Mouse (Mus musculus) small intestine, adult 2 months (tissue): ENCODE measurements at regions not wholly inside any gene's neighbourhood (a gene's known extent, or its start where the extent isn't known, plus 50 kb on each side); places are given as distances from the start of the nearest gene placed in this dataset.

Experiments
- CTCF ChIP-seq: fragments of 200-500 bp; IDR thresholded peaks from 2 replicates; pipeline ENCODE4 v1.5.1; 2012; ENCODE audit warnings: low read depth, mild to moderate bottlenecking, control low read depth, inconsistent platforms, low read length, moderate library complexity, mixed read lengths; ENCODE audit not compliant: insufficient replicate concordance, insufficient read length; ENCODE audit errors: extremely low read depth
- POLR2A ChIP-seq: fragments of 200-500 bp; IDR thresholded peaks from 2 replicates; pipeline ENCODE4 v1.6.1; 2012; ENCODE audit warnings: low read depth, mild to moderate bottlenecking, control low read depth, inconsistent platforms, low read length, moderate library complexity

GRCm38 (mm10) chr16:93418246-93418645 is 185.6 kb downstream of the Setd4 start:
- no peak for TF ChIP-seq POLR2A
- no peak for TF ChIP-seq CTCF
